Mouse (Mus musculus): ENCODE measurements around the gene Cideb.

- TF ChIP-seq POLR2A (IDR thresholded peaks at IDR 0.05; ENCODE audit: borderline replicate concordance, extremely low read depth, insufficient read depth, insufficient read length, poor library complexity, severe bottlenecking) (no peak), CTCF (IDR thresholded peaks at IDR 0.05; ENCODE audit: borderline replicate concordance, extremely low read depth, insufficient read depth, insufficient read length) (no peak)
Observed at GRCm38 (mm10) chr14:55716271-55716670, 42.0 kb downstream of the Cideb start.
